Mouse (Mus musculus) neural tube, embryonic 12.5 days (tissue): ENCODE results near the gene Atmin. TPM values are rescaled to one million over a fixed set of nuclear protein-coding genes. Genes with fewer than 3 reads are reported as not detected.

ENCODE experiments used
- ATAC-seq: fragments of 200-750 bp; cut with Nextera tagmentation; 2 replicates; pipeline ENCODE4 v1.8.0; 2017; ENCODE audit warnings: low read depth, mild to moderate bottlenecking, moderate TSS enrichment, moderate library complexity; ENCODE audit not compliant: low FRiP score
- H3K27ac ChIP-seq: fragments of 300-500 bp; sonication (generic); 2 replicates; pipeline ENCODE4 v1.5.1; 2016
- H3K27me3 ChIP-seq: fragments of 300-500 bp; sonication (generic); replicated peaks from 2 replicates; pipeline ENCODE4 v1.6.1; 2016; ENCODE audit warnings: mild to moderate bottlenecking
- H3K36me3 ChIP-seq: fragments of 300-500 bp; sonication (generic); 2 replicates; pipeline ENCODE4 v1.6.1; 2016; ENCODE audit warnings: mild to moderate bottlenecking
- H3K4me1 ChIP-seq: fragments of 300-500 bp; sonication (generic); 2 replicates; pipeline ENCODE4 v1.6.1; 2016
- H3K4me2 ChIP-seq: fragments of 300-500 bp; sonication (generic); replicated peaks from 2 replicates; pipeline ENCODE4 v1.6.1; 2016; ENCODE audit warnings: mild to moderate bottlenecking
- H3K4me3 ChIP-seq: fragments of 300-500 bp; sonication (generic); 2 replicates; pipeline ENCODE4 v1.5.1; 2016
- H3K9ac ChIP-seq: fragments of 300-500 bp; sonication (generic); 2 replicates; pipeline ENCODE4 v1.6.1; 2016; ENCODE audit warnings: mild to moderate bottlenecking
- H3K9me3 ChIP-seq: fragments of 300-500 bp; sonication (generic); 2 replicates; pipeline ENCODE4 v1.6.1; 2016; ENCODE audit warnings: mild to moderate bottlenecking
- WGBS: fragments of 180-500 bp; shearing (Covaris S2); methylation state at CpG from one replicate; pipeline ENCODE4 v1.1.7; 2016; 5-methylcytosine and 5-hydroxymethylcytosine counted together
- polyA plus RNA-seq: library from polyadenylated mRNA; unstranded; fragments of >200 nt; fragmentation: Nextera tagmentation; extraction: Ambion mirVana; gene quantifications from 2 replicates; pipeline ENCODE4 v1.2.1, GENCODE M21; 2016

The Atmin gene
- polyA plus RNA-seq, 1 experiment from 2014 or later, result 22.9 TPM

GRCm38 (mm10) chr8:116993095-116993867, 50.1 kb downstream of the Atmin start, which contains the start of gene Gcsh:
Gcsh (minus strand) TSS chr8:116993537.
- H3K27ac ChIP-seq, result no peak within 1 kb of the TSS
- peaks cover 11% of the 10 kb centered on the region; the same call in 1 of the 2 replicates for H3K4me1 ChIP-seq
- no peaks in the 10 kb centered on the region for H3K36me3 ChIP-seq
- peak within 1 kb of the TSS; percentile 67 for H3K4me3 ChIP-seq
- peak; percentile 100 for ATAC-seq
- no peaks in the 10 kb centered on the region for H3K9me3 ChIP-seq
- no peaks in the 10 kb centered on the region for H3K27me3 ChIP-seq
- under 1% methylated on average over 56 of the region's 56 CpGs for WGBS
- H3K9ac ChIP-seq, result peak within 1 kb of the TSS; percentile 56
- H3K4me2 ChIP-seq, result peak within 1 kb of the TSS; percentile 89

DNA sequence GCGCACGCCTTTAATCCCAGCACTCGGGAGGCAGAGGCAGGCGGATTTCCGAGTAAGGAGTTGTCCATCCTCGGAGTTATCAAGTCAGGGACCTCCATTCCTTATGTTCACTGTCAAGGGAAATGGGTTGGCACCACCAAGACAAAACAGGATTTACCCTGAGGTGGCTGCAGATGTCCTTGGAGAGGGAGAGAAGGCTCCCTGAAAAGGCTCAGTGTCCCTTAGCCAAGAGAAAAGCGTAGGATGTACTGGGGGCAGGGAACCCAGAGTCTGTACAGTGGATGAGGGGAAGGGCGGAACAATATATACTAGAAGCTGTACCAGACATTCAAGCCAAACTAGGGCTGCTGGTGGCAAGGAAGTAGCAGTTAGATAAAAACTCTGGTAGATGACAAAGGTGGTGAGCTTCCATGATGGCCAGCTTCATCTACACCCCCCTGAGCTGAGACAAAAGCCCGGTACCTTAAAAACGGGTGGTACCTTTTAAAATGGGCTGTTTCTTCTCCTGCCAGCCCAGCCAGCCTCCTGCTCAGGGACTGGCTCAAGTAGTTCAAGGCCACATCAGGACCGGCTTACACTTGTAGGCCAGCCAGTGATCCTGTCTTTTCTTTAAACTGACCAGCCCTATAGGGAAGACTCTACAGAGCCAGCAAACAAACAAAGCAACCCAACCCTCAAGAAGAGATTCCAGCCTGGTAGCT, 51.0 kb downstream of the Atmin start:
- Histone ChIP-seq H3K4me2 (peak overlapping the region; percentile 89), H3K36me3 (no peaks in the 10 kb centered on the region), H3K9me3 (no peaks in the 10 kb centered on the region), H3K27ac (no peak overlapping the region), H3K4me3 (peak overlapping the region; percentile 67), H3K27me3 (no peaks in the 10 kb centered on the region), H3K9ac (peak overlapping the region; percentile 38; the same call in 1 of the 2 replicates), H3K4me1 (peaks cover 11% of the 10 kb centered on the region; the same call in 1 of the 2 replicates)
- 66% methylated on average over 11 of the region's 11 CpGs for WGBS
- no peak for ATAC-seq

Other genes starting within 250 kb of the Atmin start
- gene Cdyl2, start 210.4 kb upstream of the Atmin start, polyA plus RNA-seq, result 9.1 and 9.3 TPM in 2 replicates
- gene Cmc2, start 21.9 kb upstream of the Atmin start, polyA plus RNA-seq, result 52.1 and 64.2 TPM in 2 replicates
- 24.5 and 24.7 TPM in 2 replicates for gene Cenpn, start 21.7 kb upstream of the Atmin start, polyA plus RNA-seq
- gene 1700030J22Rik, start 35.6 kb downstream of the Atmin start, polyA plus RNA-seq, result 4.9 and 5.7 TPM in 2 replicates
- 108 and 109 TPM in 2 replicates for gene Gcsh, start 50.1 kb downstream of the Atmin start, polyA plus RNA-seq
- gene Pkd1l2, start 139.1 kb downstream of the Atmin start, polyA plus RNA-seq, result 0.06 and 0.08 TPM in 2 replicates
- gene Bco1, start 152.5 kb downstream of the Atmin start, polyA plus RNA-seq, result 0.09 and 0.52 TPM in 2 replicates
- gene Gan, start 214.7 kb downstream of the Atmin start, polyA plus RNA-seq, result 2.6 and 2.8 TPM in 2 replicates